Mouse (Mus musculus) hindbrain, embryonic 16.5 days (tissue): Measurements from ENCODE around the gene Plpp1. TPM values are rescaled to one million over a fixed set of nuclear protein-coding genes. Genes with fewer than 3 reads are reported as not detected.
A peak's percentile ranks its signal among the peaks of the same experiment; 100 is the strongest.

Experiments
- ATAC-seq: fragments of 200-750 bp; cut with Nextera tagmentation; 2 replicates; pipeline ENCODE4 v1.8.0; 2017; ENCODE audit warnings: moderate TSS enrichment, moderate library complexity
- H3K27ac ChIP-seq: fragments of 300-500 bp; sonication (generic); 2 replicates; pipeline ENCODE4 v1.5.1; 2014; ENCODE audit warnings: low read depth, mild to moderate bottlenecking, control low read depth, low read length, moderate library complexity
- H3K27me3 ChIP-seq: fragments of 300-500 bp; sonication (generic); replicated peaks from 2 replicates; pipeline ENCODE4 v1.6.1; 2014; ENCODE audit warnings: low read length; ENCODE audit not compliant: control insufficient read depth, insufficient read depth
- H3K36me3 ChIP-seq: fragments of 300-500 bp; sonication (generic); 2 replicates; pipeline ENCODE4 v1.6.1; 2014; ENCODE audit warnings: mild to moderate bottlenecking, low read length, moderate library complexity, mixed read lengths; ENCODE audit not compliant: control insufficient read depth, insufficient read depth
- H3K4me1 ChIP-seq: fragments of 300-500 bp; sonication (generic); 2 replicates; pipeline ENCODE4 v1.6.1; 2014; ENCODE audit warnings: low read depth, low read length; ENCODE audit not compliant: control insufficient read depth, insufficient read depth
- H3K4me2 ChIP-seq: fragments of 300-500 bp; sonication (generic); 2 replicates; pipeline ENCODE4 v1.6.1; 2014; ENCODE audit warnings: mild to moderate bottlenecking, low read length, control low read depth, moderate library complexity
- H3K4me3 ChIP-seq: fragments of 300-500 bp; sonication (generic); 2 replicates; pipeline ENCODE4 v1.5.1; 2014; ENCODE audit warnings: mild to moderate bottlenecking, low read length, control low read depth, moderate library complexity
- H3K9ac ChIP-seq: fragments of 300-500 bp; sonication (generic); 2 replicates; pipeline ENCODE4 v1.6.1; 2014; ENCODE audit warnings: low read depth, mild to moderate bottlenecking, control low read depth, low read length, moderate library complexity
- H3K9me3 ChIP-seq: fragments of 300-500 bp; sonication (generic); 2 replicates; pipeline ENCODE4 v1.6.1; 2014; ENCODE audit warnings: mild to moderate bottlenecking, low read length, moderate library complexity; ENCODE audit not compliant: control insufficient read depth
- WGBS: fragments of 180-500 bp; shearing (Covaris S2); extraction: QIAGEN DNeasy Blood & Tissue Kit; methylation state at CpG from one replicate; pipeline ENCODE4 v1.1.7; 2014; 5-methylcytosine and 5-hydroxymethylcytosine counted together
- polyA plus RNA-seq: library from polyadenylated mRNA; unstranded; fragments of >200 nt; fragmentation: Nextera tagmentation; extraction: Ambion mirVana; gene quantifications from 2 replicates; pipeline ENCODE4 v1.2.1, GENCODE M21; 2015

Gene Plpp1
- polyA plus RNA-seq, 1 experiment from 2014 or later: 85.8 TPM

DNA sequence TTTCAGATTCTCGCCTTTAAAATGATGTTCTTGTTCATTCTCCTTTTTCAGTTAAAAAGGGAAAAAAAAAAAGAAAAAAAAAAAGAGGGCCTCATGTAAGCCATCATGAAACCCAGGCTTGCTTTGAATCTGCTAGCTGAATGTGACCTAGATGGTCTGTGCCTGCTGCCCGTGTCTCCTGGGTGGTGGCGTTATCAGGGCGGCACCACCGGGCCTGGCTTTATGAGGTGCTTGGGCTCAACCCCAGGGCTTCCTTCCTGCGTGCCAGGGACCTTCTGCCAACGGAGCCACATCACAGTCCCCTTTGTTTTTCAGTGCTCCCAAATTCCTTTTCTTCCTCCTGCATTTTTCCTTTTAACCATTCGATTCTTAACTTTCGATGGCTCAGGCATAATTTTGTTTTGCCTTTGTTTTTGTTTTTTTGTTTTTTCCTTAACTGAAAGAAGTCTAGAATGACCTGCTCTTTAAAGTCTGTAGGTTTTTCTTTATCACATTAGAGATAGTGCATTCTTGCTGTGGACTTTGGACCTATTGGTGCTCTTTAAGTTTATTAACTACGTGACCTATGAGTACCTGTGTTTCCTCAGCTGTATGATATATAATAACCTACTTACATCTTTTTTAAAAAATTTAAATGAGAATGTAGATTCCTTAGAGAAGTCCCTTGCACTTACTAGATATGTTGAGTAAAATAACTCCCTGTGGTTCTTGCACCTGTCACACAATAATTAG is 7.5 kb downstream of the Plpp1 start:
- H3K27ac ChIP-seq: no peak overlapping the region
- H3K9ac ChIP-seq: no peak overlapping the region
- peaks cover 10% of the 10 kb centered on the region; the same call in 1 of the 2 replicates for H3K36me3 ChIP-seq
- 75% methylated on average over 10 of the region's 10 CpGs for WGBS
- ATAC-seq: no peak
- no peak overlapping the region for H3K4me2 ChIP-seq
- peaks cover 1% of the 10 kb centered on the region; the same call in 1 of the 2 replicates for H3K4me1 ChIP-seq
- H3K4me3 ChIP-seq: no peak overlapping the region
- H3K27me3 ChIP-seq: no peaks in the 10 kb centered on the region
- no peaks in the 10 kb centered on the region for H3K9me3 ChIP-seq

DNA sequence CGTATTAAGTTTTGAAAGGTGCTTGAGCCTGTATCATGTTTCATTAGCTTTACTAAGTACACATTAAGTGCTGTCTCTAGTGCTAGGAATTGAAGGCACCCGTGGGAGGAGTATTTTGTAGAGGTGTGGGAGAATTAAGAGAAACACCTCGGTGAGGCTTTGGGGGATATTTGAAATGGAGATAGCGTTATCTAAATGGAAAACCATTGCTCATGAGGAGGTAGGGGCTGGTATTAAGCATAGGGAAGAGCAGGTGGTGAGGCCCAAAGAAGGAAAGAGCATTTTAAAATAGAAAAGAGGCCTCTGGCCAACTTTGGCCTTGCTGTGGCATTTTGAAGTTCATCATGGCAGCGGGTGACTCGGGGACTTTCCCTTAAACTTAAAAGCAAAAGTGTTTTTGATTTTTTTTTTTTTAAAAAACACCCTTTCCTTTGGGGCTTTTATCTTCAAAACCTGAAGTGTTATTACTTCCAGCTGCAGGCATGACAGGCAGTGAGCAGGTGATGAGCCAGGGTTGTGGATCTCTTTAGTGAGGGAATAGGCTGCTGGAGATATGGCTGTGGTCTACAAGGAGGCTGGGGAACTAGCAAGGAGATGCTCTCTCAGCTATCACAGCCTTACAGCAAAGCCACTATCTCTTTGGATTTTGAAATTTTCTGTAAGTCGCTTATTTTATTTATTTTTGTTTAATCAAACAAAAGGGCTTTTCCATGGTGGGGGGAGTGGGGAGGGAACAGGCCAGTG is 9.1 kb downstream of the Plpp1 start:
- no peaks in the 10 kb centered on the region for H3K9me3 ChIP-seq
- no peak overlapping the region for H3K4me3 ChIP-seq
- ATAC-seq: no peak
- H3K9ac ChIP-seq: no peak overlapping the region
- WGBS: 88% methylated on average over 7 of the region's 7 CpGs
- H3K4me1 ChIP-seq: no peaks in the 10 kb centered on the region; the same call in 1 of the 2 replicates
- no peak overlapping the region for H3K4me2 ChIP-seq
- no peak overlapping the region for H3K27ac ChIP-seq
- peaks cover 10% of the 10 kb centered on the region; the same call in 1 of the 2 replicates for H3K36me3 ChIP-seq
- H3K27me3 ChIP-seq: no peaks in the 10 kb centered on the region

DNA sequence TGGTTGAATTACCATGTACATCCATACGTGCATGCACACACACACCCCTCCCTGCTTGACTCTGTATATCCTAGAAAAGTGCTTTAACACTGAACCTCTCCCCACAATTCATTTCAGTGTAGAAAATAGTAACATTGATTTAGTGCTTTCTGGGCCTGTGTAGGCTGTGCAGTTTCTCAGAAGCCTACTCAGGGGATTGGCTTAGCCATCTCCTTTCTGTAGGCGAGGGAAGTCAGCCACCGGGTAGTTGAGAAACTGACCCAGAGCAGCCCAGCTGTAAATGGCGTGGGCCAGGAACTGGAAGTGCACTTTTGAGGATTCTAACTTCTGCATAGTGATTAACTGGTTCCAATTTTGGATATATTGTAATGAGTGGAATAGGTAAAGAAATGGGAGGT is 9.7 kb downstream of the Plpp1 start:
- H3K4me3 ChIP-seq: no peak overlapping the region
- WGBS: 78% methylated on average over 4 of the region's 4 CpGs
- no peaks in the 10 kb centered on the region; the same call in 1 of the 2 replicates for H3K4me1 ChIP-seq
- H3K36me3 ChIP-seq: peaks cover 10% of the 10 kb centered on the region; the same call in 1 of the 2 replicates
- no peak overlapping the region for H3K27ac ChIP-seq
- no peaks in the 10 kb centered on the region for H3K9me3 ChIP-seq
- no peak for ATAC-seq
- no peaks in the 10 kb centered on the region for H3K27me3 ChIP-seq
- no peak overlapping the region for H3K4me2 ChIP-seq
- H3K9ac ChIP-seq: no peak overlapping the region

DNA sequence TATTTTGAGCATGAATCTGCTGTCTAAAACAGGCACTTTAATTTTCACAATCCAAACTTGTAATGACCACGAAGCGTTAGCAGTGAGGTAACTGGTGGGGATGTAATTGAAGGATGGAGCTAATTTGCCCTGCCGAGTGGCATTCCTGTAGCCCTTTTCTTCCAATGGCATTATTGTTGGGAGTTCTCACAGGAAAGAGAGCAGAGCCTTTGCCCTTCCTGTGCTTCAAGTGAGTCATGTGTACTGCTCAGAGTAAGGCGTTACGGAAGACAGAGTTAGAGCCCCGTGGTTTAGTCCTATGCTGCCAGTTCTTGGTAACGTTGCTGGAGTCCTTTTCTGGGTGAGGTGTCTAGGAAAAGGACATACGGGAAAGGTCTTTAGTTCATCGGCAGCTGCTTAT is 10.2 kb downstream of the Plpp1 start:
- Histone ChIP-seq H3K4me3 (no peak overlapping the region), H3K4me2 (0 out of 2 replicates have a peak overlapping the region, but pooled peaks have one; percentile 2), H3K9ac (no peak overlapping the region), H3K27ac (no peak overlapping the region), H3K36me3 (peaks cover 7% of the 10 kb centered on the region; the same call in 1 of the 2 replicates), H3K9me3 (no peaks in the 10 kb centered on the region), H3K4me1 (no peaks in the 10 kb centered on the region; the same call in 1 of the 2 replicates), H3K27me3 (no peaks in the 10 kb centered on the region)
- WGBS: 39% methylated on average over 9 of the region's 9 CpGs
- no peak for ATAC-seq

DNA sequence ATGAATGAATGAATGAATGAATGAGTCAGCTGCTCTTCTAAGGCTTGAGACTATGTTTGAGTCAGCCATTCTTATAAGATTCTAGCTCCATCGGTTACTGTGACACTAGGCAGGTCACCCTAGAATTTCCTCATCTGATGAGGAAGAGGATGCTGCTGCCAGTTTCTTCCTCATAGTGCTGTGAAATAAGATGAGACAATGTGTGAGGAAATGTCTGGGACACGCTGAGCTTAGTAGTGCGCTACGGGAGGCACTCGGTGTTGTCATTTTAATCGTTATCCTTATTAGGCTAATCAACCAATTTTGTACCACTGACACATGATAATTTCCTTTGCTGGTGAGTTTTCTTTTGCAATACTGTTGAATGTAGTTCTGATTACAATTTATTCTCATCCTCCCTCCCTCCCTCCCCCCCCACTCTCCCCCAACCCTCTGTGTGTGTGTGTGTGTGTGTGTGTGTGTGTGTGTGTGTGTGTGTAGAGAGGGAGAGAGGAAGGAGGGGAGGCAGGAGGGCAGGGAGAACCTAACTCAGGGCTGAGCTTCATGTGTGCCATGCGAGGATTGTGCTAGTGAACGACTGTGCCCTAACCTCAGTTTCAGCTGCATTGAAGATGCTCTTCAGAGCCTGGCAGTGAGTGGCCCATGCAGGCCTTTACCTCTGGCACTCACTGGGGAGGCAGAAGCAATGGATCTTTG is 11.3 kb downstream of the Plpp1 start:
- Histone ChIP-seq H3K4me3 (no peak overlapping the region), H3K27ac (no peak overlapping the region), H3K9me3 (no peaks in the 10 kb centered on the region), H3K9ac (no peak overlapping the region), H3K4me2 (no peak overlapping the region), H3K27me3 (no peaks in the 10 kb centered on the region), H3K4me1 (no peaks in the 10 kb centered on the region; the same call in 1 of the 2 replicates), H3K36me3 (no peaks in the 10 kb centered on the region)
- no peak for ATAC-seq
- 83% methylated on average over 8 of the region's 8 CpGs for WGBS

DNA sequence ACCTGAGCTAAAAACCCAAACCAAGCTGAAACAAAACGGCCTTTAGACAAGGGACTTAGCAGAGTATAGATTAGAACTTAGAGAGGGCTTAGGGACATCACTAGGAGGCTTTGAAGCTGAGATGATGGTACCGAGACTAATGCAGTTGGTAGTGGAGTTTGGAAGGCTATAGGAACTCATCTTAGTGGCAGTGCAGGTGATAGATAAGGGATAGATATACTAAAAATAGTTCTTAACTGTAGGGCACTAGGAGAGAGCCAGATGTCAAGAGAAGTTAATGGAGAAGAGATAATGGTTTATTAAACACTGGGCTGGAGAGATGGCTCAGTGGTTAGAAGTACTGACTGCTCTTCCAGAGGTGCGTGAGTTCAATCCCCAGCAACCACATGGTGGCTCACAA is 15.4 kb downstream of the Plpp1 start:
- Histone ChIP-seq H3K4me1 (no peaks in the 10 kb centered on the region; the same call in 1 of the 2 replicates), H3K4me3 (no peak overlapping the region), H3K27ac (no peak overlapping the region), H3K9me3 (no peaks in the 10 kb centered on the region), H3K4me2 (no peak overlapping the region), H3K9ac (no peak overlapping the region), H3K27me3 (no peaks in the 10 kb centered on the region), H3K36me3 (no peaks in the 10 kb centered on the region)
- WGBS: 95% methylated on average over 3 of the region's 3 CpGs
- no peak for ATAC-seq

DNA sequence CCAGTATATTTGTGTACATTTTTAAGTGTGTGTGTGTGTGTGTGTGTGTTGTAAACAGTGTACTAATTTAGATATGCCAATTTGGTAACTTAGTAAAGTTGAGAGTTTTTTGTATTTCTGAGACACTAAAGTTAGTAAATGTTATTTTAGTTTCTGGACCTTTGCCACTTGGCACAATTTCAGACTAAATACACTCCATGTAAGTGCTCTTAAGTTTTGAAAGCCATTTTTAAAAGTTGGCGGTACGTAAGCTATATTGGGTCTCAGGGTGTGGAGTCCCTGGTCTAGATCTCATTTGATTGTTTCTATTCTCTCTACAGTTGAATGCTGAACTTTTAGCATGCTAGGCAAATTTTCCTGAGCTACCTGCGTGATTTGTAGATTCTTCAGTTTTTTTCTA is 17.5 kb downstream of the Plpp1 start:
- Histone ChIP-seq H3K27ac (no peak overlapping the region), H3K27me3 (no peaks in the 10 kb centered on the region), H3K4me2 (no peak overlapping the region), H3K4me1 (no peaks in the 10 kb centered on the region), H3K9me3 (no peaks in the 10 kb centered on the region), H3K4me3 (no peak overlapping the region), H3K36me3 (no peaks in the 10 kb centered on the region), H3K9ac (no peak overlapping the region)
- 86% methylated on average over 3 of the region's 3 CpGs for WGBS
- no peak for ATAC-seq

DNA sequence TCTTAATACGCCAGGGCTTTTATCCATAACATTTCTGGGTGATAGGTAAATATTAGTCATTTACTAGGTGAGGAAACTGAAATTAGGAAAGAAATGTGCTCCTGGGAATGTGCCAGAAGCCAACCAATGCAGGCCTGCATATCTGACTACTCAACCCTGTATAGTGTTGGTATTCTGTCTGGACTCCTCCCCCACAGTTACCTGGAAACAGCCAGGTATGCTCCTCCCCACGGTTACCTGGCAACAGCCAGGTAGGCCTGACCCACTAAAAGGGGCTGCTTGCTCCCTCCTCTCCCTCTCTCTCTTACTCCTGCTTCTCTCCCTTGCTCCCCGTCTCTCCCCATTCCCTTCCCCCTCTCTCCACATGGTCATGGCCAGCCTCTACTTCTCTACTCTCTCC is 21.8 kb downstream of the Plpp1 start:
- no peaks in the 10 kb centered on the region for H3K36me3 ChIP-seq
- 69% methylated on average over 3 of the region's 3 CpGs for WGBS
- 0 out of 2 replicates have a peak, but pooled peaks have one; percentile 20 for ATAC-seq

More for the DNA sequence above, 21.8 kb downstream of the Plpp1 start:
- H3K27ac ChIP-seq: no peak overlapping the region
- H3K4me1 ChIP-seq: no peaks in the 10 kb centered on the region
- no peaks in the 10 kb centered on the region for H3K9me3 ChIP-seq
- no peak overlapping the region for H3K4me3 ChIP-seq
- H3K27me3 ChIP-seq: no peaks in the 10 kb centered on the region
- no peak overlapping the region for H3K9ac ChIP-seq
- H3K4me2 ChIP-seq: no peak overlapping the region
